Mouse (Mus musculus): ENCODE measurements at regions not wholly inside any gene's neighbourhood (a gene's known extent, or its start where the extent isn't known, plus 50 kb on each side); places are given as distances from the start of the nearest gene placed in this dataset.

- no peaks in the 10 kb centered on the region for H3K27me3 ChIP-seq (ENCODE audit: control insufficient read depth, insufficient read depth, low read length)
- no peak overlapping the region for H3K27ac ChIP-seq (replicated peaks; ENCODE audit: low read depth, low read length)
- H3K4me3 ChIP-seq (ENCODE audit: low read depth, low read length), result no peak overlapping the region
- H3K4me1 ChIP-seq (ENCODE audit: control insufficient read depth, insufficient read depth, low read length), result no peaks in the 10 kb centered on the region
- peak; percentile 27 for DNase-seq (ENCODE audit: low spot score)
- no peak overlapping the region for H3K9ac ChIP-seq (replicated peaks; ENCODE audit: low read length)
- no peak overlapping the region for H3K4me2 ChIP-seq (ENCODE audit: low read depth, low read length)
- no peaks in the 10 kb centered on the region for H3K9me3 ChIP-seq (replicated peaks; ENCODE audit: control insufficient read depth, low read length)
- WGBS, result 38% methylated on average over 2 of the region's 2 CpGs
- ATAC-seq (replicated peaks; ENCODE audit: insufficient number of reproducible peaks, low FRiP score, low TSS enrichment, low read depth), result no peak
- no peaks in the 10 kb centered on the region for H3K36me3 ChIP-seq (replicated peaks; ENCODE audit: control insufficient read depth, insufficient read depth, low read depth, low read length)
Observed at GRCm38 (mm10) chr10:8070472-8070871, 114.4 kb upstream of the Tab2 start.

GRCm38 (mm10) chr10:8066926-8067325, 110.9 kb upstream of the Tab2 start:
- Histone ChIP-seq H3K9ac (replicated peaks; ENCODE audit: low read length) (no peak overlapping the region), H3K36me3 (replicated peaks; ENCODE audit: control insufficient read depth, insufficient read depth, low read depth, low read length) (no peaks in the 10 kb centered on the region), H3K4me3 (ENCODE audit: low read depth, low read length) (no peak overlapping the region), H3K4me2 (ENCODE audit: low read depth, low read length) (no peak overlapping the region), H3K27me3 (ENCODE audit: control insufficient read depth, insufficient read depth, low read length) (no peaks in the 10 kb centered on the region), H3K4me1 (ENCODE audit: control insufficient read depth, insufficient read depth, low read length) (no peaks in the 10 kb centered on the region), H3K9me3 (replicated peaks; ENCODE audit: control insufficient read depth, low read length) (no peaks in the 10 kb centered on the region), H3K27ac (replicated peaks; ENCODE audit: low read depth, low read length) (no peak overlapping the region)
- DNase-seq (ENCODE audit: low spot score) (no peak), ATAC-seq (replicated peaks; ENCODE audit: insufficient number of reproducible peaks, low FRiP score, low TSS enrichment, low read depth) (no peak)
- WGBS, result 92% methylated on average over 3 of the region's 3 CpGs

DNA sequence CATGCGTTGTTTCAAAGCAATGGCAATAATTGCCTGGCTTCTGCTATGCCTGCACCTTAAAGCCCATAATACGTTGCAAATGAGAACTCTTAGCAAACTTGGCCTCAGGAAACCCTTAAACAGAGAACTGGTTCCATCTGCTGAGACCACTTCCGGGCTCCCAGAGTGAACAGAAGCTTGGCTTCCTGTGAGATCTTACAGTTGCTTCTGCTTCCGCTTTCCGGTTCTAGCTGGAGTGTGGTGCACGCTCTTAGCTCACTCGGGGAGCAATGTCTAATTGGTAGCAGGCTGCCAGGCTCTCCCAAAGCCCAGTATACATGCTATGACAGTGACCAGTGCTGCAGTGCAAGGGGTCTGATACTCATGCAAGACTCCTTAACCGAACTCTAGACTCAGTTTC, 109.7 kb upstream of the Tab2 start:
- Histone ChIP-seq H3K27ac (replicated peaks; ENCODE audit: low read depth, low read length) (no peak overlapping the region), H3K27me3 (ENCODE audit: control insufficient read depth, insufficient read depth, low read length) (no peaks in the 10 kb centered on the region), H3K9ac (replicated peaks; ENCODE audit: low read length) (no peak overlapping the region), H3K4me2 (ENCODE audit: low read depth, low read length) (no peak overlapping the region), H3K4me1 (ENCODE audit: control insufficient read depth, insufficient read depth, low read length) (no peaks in the 10 kb centered on the region), H3K9me3 (replicated peaks; ENCODE audit: control insufficient read depth, low read length) (no peaks in the 10 kb centered on the region), H3K36me3 (replicated peaks; ENCODE audit: control insufficient read depth, insufficient read depth, low read depth, low read length) (no peaks in the 10 kb centered on the region), H3K4me3 (ENCODE audit: low read depth, low read length) (no peak overlapping the region)
- ATAC-seq (replicated peaks; ENCODE audit: insufficient number of reproducible peaks, low FRiP score, low TSS enrichment, low read depth) (no peak), DNase-seq (ENCODE audit: low spot score) (peak; percentile 54)
- WGBS, result 78% methylated on average over 8 of the region's 8 CpGs

DNA sequence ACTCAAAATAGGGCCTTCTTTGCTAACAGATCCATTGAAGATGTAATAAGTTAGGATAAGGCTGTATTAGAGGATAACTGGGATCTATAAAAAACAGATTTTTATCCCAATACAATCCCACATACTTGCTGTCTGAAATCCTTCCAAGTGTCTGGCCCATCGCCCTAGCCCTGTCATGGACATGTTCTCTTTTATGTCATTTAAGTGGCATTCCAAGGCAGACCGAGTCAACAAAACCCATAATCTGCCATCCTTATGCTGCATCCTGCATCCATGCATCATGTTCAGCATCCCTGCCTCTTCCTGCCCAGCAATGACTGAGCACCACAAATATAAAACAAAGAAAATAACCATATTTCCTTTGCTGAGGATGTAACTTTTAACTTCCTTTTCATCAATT, 108.3 kb upstream of the Tab2 start:
- H3K27ac ChIP-seq (replicated peaks; ENCODE audit: low read depth, low read length), result no peak overlapping the region
- H3K4me2 ChIP-seq (ENCODE audit: low read depth, low read length), result no peak overlapping the region
- no peak for ATAC-seq (replicated peaks; ENCODE audit: insufficient number of reproducible peaks, low FRiP score, low TSS enrichment, low read depth)
- no peak overlapping the region for H3K9ac ChIP-seq (replicated peaks; ENCODE audit: low read length)
- H3K9me3 ChIP-seq (replicated peaks; ENCODE audit: control insufficient read depth, low read length), result no peaks in the 10 kb centered on the region
- 82% methylated on average over 2 of the region's 2 CpGs for WGBS
- H3K27me3 ChIP-seq (ENCODE audit: control insufficient read depth, insufficient read depth, low read length), result no peaks in the 10 kb centered on the region
- H3K4me3 ChIP-seq (ENCODE audit: low read depth, low read length), result no peak overlapping the region
- DNase-seq (ENCODE audit: low spot score), result no peak
- H3K4me1 ChIP-seq (ENCODE audit: control insufficient read depth, insufficient read depth, low read length), result no peaks in the 10 kb centered on the region
- no peaks in the 10 kb centered on the region for H3K36me3 ChIP-seq (replicated peaks; ENCODE audit: control insufficient read depth, insufficient read depth, low read depth, low read length)

GRCm38 (mm10) chr10:8063458-8064090, 107.5 kb upstream of the Tab2 start:
- Histone ChIP-seq H3K4me3 (ENCODE audit: low read depth, low read length) (no peak overlapping the region), H3K4me1 (ENCODE audit: control insufficient read depth, insufficient read depth, low read length) (no peaks in the 10 kb centered on the region), H3K27ac (replicated peaks; ENCODE audit: low read depth, low read length) (no peak overlapping the region), H3K9me3 (replicated peaks; ENCODE audit: control insufficient read depth, low read length) (no peaks in the 10 kb centered on the region), H3K9ac (replicated peaks; ENCODE audit: low read length) (no peak overlapping the region), H3K27me3 (ENCODE audit: control insufficient read depth, insufficient read depth, low read length) (no peaks in the 10 kb centered on the region), H3K36me3 (replicated peaks; ENCODE audit: control insufficient read depth, insufficient read depth, low read depth, low read length) (no peaks in the 10 kb centered on the region), H3K4me2 (ENCODE audit: low read depth, low read length) (no peak overlapping the region)
- DNase-seq (ENCODE audit: low spot score), result no peak
- WGBS, result 83% methylated on average over 5 of the region's 5 CpGs
- ATAC-seq (replicated peaks; ENCODE audit: insufficient number of reproducible peaks, low FRiP score, low TSS enrichment, low read depth), result no peak

DNA sequence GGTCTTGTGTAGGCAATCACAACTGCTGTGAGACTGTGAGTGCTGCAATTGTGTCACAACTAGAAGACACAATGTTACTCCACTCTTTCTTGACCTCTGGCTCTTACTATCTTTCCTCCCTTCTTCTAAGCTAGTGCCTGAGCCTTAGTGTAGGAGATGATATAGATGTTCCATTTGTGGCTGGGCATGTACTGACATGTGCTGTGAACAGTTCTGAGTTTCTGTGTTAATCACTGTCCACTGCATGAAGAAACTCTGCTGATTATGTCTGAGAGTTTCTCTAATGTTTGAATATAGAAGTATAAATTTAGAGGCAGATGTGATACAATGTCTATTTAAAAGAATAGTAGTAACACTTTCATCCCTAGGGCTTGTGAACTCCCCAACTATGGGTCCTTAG, 105.0 kb upstream of the Tab2 start:
- Histone ChIP-seq H3K9ac (replicated peaks; ENCODE audit: low read length) (no peak overlapping the region), H3K36me3 (replicated peaks; ENCODE audit: control insufficient read depth, insufficient read depth, low read depth, low read length) (no peaks in the 10 kb centered on the region), H3K9me3 (replicated peaks; ENCODE audit: control insufficient read depth, low read length) (no peaks in the 10 kb centered on the region), H3K27me3 (ENCODE audit: control insufficient read depth, insufficient read depth, low read length) (no peaks in the 10 kb centered on the region), H3K4me1 (ENCODE audit: control insufficient read depth, insufficient read depth, low read length) (no peaks in the 10 kb centered on the region), H3K4me2 (ENCODE audit: low read depth, low read length) (no peak overlapping the region), H3K27ac (replicated peaks; ENCODE audit: low read depth, low read length) (no peak overlapping the region), H3K4me3 (ENCODE audit: low read depth, low read length) (no peak overlapping the region)
- DNase-seq (ENCODE audit: low spot score) (no peak), ATAC-seq (replicated peaks; ENCODE audit: insufficient number of reproducible peaks, low FRiP score, low TSS enrichment, low read depth) (no peak)

DNA sequence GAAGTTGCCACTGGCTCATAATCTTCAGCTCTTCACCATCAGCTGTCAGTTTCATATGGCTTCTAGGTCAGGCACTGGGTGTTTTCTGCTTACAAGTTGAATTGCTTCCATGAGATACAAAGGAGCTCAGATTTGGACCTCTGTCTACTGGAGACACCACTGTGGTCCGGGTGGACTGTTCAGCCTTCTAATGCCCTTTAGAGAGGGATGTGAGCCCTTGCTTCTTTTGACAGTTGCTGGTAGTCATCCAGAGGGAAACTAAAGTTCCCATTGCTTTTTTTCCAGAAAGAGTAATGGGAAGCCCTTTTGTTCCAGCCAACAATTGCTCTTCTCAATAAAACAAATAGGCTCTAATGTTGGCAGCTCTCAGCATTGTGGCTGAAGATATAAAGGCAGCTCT, 103.7 kb upstream of the Tab2 start:
- H3K27ac ChIP-seq (replicated peaks; ENCODE audit: low read depth, low read length), result no peak overlapping the region
- no peaks in the 10 kb centered on the region for H3K36me3 ChIP-seq (replicated peaks; ENCODE audit: control insufficient read depth, insufficient read depth, low read depth, low read length)
- H3K9ac ChIP-seq (replicated peaks; ENCODE audit: low read length), result no peak overlapping the region
- no peaks in the 10 kb centered on the region for H3K4me1 ChIP-seq (ENCODE audit: control insufficient read depth, insufficient read depth, low read length)
- no peak for ATAC-seq (replicated peaks; ENCODE audit: insufficient number of reproducible peaks, low FRiP score, low TSS enrichment, low read depth)
- no peak overlapping the region for H3K4me2 ChIP-seq (ENCODE audit: low read depth, low read length)
- no peaks in the 10 kb centered on the region for H3K27me3 ChIP-seq (ENCODE audit: control insufficient read depth, insufficient read depth, low read length)
- H3K4me3 ChIP-seq (ENCODE audit: low read depth, low read length), result no peak overlapping the region
- DNase-seq (ENCODE audit: low spot score), result no peak
- H3K9me3 ChIP-seq (replicated peaks; ENCODE audit: control insufficient read depth, low read length), result no peaks in the 10 kb centered on the region
- 73% methylated on average over 1 of the region's 1 CpGs for WGBS

DNA sequence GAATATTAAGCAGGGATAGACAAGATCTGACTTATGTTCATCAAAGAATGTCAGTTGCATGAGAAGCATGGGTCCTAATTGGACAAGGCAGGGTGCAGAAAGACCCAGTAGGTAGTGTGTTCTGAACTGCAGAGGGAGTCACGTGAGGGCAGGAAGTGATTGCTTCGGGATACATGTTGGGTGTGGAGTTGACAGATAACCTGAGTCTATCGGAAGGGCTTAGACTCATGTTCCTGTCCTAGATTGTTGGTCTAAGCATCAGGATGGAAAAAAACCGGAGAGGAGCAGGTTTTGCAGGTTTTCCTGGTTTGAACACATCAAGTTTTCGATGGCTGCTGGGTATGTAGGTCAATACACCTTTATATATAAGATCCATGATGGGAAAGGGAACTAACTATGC, 101.8 kb upstream of the Tab2 start:
- H3K27ac ChIP-seq (replicated peaks; ENCODE audit: low read depth, low read length), result no peak overlapping the region
- no peaks in the 10 kb centered on the region for H3K27me3 ChIP-seq (ENCODE audit: control insufficient read depth, insufficient read depth, low read length)
- no peaks in the 10 kb centered on the region for H3K36me3 ChIP-seq (replicated peaks; ENCODE audit: control insufficient read depth, insufficient read depth, low read depth, low read length)
- WGBS, result 88% methylated on average over 5 of the region's 5 CpGs
- ATAC-seq (replicated peaks; ENCODE audit: insufficient number of reproducible peaks, low FRiP score, low TSS enrichment, low read depth), result no peak
- no peaks in the 10 kb centered on the region for H3K4me1 ChIP-seq (ENCODE audit: control insufficient read depth, insufficient read depth, low read length)
- no peak overlapping the region for H3K4me2 ChIP-seq (ENCODE audit: low read depth, low read length)
- H3K9ac ChIP-seq (replicated peaks; ENCODE audit: low read length), result no peak overlapping the region
- no peak for DNase-seq (ENCODE audit: low spot score)
- no peak overlapping the region for H3K4me3 ChIP-seq (ENCODE audit: low read depth, low read length)
- H3K9me3 ChIP-seq (replicated peaks; ENCODE audit: control insufficient read depth, low read length), result no peaks in the 10 kb centered on the region

All from embryonic facial prominence, embryonic 11.5 days (tissue).